Mouse (Mus musculus): Measurements from ENCODE around the gene Trak2. TPM values are rescaled to one million over a fixed set of nuclear protein-coding genes. Genes with fewer than 3 reads are reported as not detected.

The Trak2 gene
- 9.0 and 10.5 TPM in 2 replicates for polyA plus RNA-seq (2015; fragmentation: Nextera tagmentation; extraction: Ambion mirVana)

GRCm38 (mm10) chr1:58973366-58974221 is at the start of gene Trak2, which contains the start of gene Stradb:
Gene Trak2, minus strand, starts transcription at chr1:58973430.
Gene Stradb, plus strand, starts transcription at chr1:58973522.

Other genes with a start within 250 kb of the Trak2 start
- gene Casp8, start 178.1 kb downstream of the Trak2 start, polyA plus RNA-seq (2015; fragmentation: Nextera tagmentation; extraction: Ambion mirVana) = 25.9 and 28.4 TPM in 2 replicates
- 12.0 and 13.6 TPM in 2 replicates for gene Stradb, start 92 bp upstream of the Trak2 start, polyA plus RNA-seq (2015; fragmentation: Nextera tagmentation; extraction: Ambion mirVana)
- gene C2cd6, start 121.5 kb upstream of the Trak2 start, polyA plus RNA-seq (2015; fragmentation: Nextera tagmentation; extraction: Ambion mirVana) = 0.10 TPM in 1 of 2 replicates, not detected in the other
- 22.4 and 22.5 TPM in 2 replicates for gene Tmem237, start 147.0 kb upstream of the Trak2 start, polyA plus RNA-seq (2015; fragmentation: Nextera tagmentation; extraction: Ambion mirVana)
- 0.12 and 0.33 TPM in 2 replicates for gene Mpp4, start 190.0 kb upstream of the Trak2 start, polyA plus RNA-seq (2015; fragmentation: Nextera tagmentation; extraction: Ambion mirVana)

Data from urinary bladder, postnatal 0 days (tissue).